In the genomic region with DNA sequence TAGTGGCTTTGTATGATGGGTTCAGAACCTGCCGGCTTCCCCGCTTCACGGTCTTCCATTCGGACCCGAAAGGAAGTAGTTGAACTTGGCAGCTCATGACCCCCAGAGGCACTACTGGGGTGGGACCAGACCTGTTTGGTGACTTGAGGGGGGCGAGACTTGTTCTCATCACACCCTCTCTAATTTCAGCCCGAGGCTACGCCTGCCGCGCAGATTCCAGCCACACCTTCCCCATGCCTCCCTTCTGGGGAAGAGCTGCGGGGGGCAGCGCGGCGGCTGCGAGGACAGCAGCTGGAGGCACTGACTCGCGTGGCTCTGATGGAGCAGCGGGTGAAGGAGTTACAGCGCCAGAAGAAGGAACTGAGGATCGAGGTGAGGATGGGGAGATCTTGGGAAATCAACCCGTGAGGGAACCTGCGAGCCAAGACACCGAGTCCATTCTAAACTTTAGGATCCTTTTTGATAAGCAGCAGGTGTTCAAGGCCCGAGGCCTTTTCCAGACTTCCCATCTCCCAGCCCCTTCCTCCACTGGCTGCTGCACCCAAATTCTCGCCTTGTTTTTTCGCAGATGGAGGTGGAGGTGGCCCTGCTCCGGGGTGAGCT, we compare ENCODE assay signal across 8 mouse cellular contexts. TPM values are rescaled to one million over a fixed set of nuclear protein-coding genes. Genes with fewer than 3 reads are reported as not detected.
DNase-seq lines count a peak whose midpoint lies in the region; ATAC-seq lines count a peak whose summit lies in the region.
"Had no signal": no experiment of that assay in that cellular context is flagged by ENCODE, and none has a peak within 500 bp of the region (broad histone marks: within the 10 kb centered on the region; RNA-seq: fewer than 3 reads in every experiment).

No protein-coding gene starts in this region.

- peak overlapping the region; percentile 11; the same call in 1 of the 2 replicates for H3K4me2 ChIP-seq in forebrain, embryonic 16.5 days (ENCODE audit: low read length)
- peak overlapping the region; percentile 92 for H3K4me2 ChIP-seq in liver, embryonic 12.5 days
- H3K4me2 ChIP-seq in stomach, embryonic 16.5 days (ENCODE audit: low read depth, low read length), result peak overlapping the region; percentile 89

- no peak overlapping the region for H3K9ac ChIP-seq in forebrain, embryonic 16.5 days (replicated peaks; ENCODE audit: low read depth, low read length)
- H3K9ac ChIP-seq in liver, embryonic 12.5 days, result no peak overlapping the region; the same call in 1 of the 2 replicates
- peak overlapping the region; percentile 38 for H3K9ac ChIP-seq in stomach, embryonic 16.5 days (ENCODE audit: low read length)

- H3K4me3 ChIP-seq in forebrain, embryonic 16.5 days (replicated peaks; ENCODE audit: low read length), result 0 out of 2 replicates have a peak overlapping the region, but pooled peaks have one; percentile 5
- peak overlapping the region; percentile 36 for H3K4me3 ChIP-seq in liver, embryonic 12.5 days
- H3K4me3 ChIP-seq in stomach, embryonic 16.5 days (replicated peaks; ENCODE audit: low read length), result peak overlapping the region; percentile 37

- no peak overlapping the region for H3K27ac ChIP-seq in forebrain, embryonic 16.5 days (ENCODE audit: low read length)
- no peak overlapping the region for H3K27ac ChIP-seq in liver, embryonic 12.5 days
- H3K27ac ChIP-seq in stomach, embryonic 16.5 days (ENCODE audit: low read length), result no peak overlapping the region

- no peaks in the 10 kb centered on the region for H3K36me3 ChIP-seq in forebrain, embryonic 16.5 days (ENCODE audit: control insufficient read depth, insufficient read depth)
- H3K36me3 ChIP-seq in liver, embryonic 12.5 days, result no peaks in the 10 kb centered on the region
- H3K36me3 ChIP-seq in stomach, embryonic 16.5 days (ENCODE audit: control insufficient read depth, insufficient read depth, low read length), result no peaks in the 10 kb centered on the region

- peaks cover 38% of the 10 kb centered on the region for H3K27me3 ChIP-seq in forebrain, embryonic 16.5 days (replicated peaks; ENCODE audit: control insufficient read depth, insufficient read depth, low read length)
- H3K27me3 ChIP-seq in liver, embryonic 12.5 days (replicated peaks), result peaks cover 38% of the 10 kb centered on the region
- H3K27me3 ChIP-seq in stomach, embryonic 16.5 days (ENCODE audit: control insufficient read depth, insufficient read depth, low read length), result peaks cover 16% of the 10 kb centered on the region

- no peak for ATAC-seq in forebrain, embryonic 16.5 days
- ATAC-seq in liver, embryonic 12.5 days, result no peak
- no peak for ATAC-seq in stomach, embryonic 16.5 days (ENCODE audit: insufficient read depth, low FRiP score)
- ATAC-seq in erythroid progenitor cell, adult 5-6 weeks (replicated peaks; ENCODE audit: low FRiP score, poor library complexity, severe bottlenecking), result no peak

- peak; percentile 32 for DNase-seq in retina, postnatal 1 day
- DNase-seq in retina, embryonic 14.5 days (ENCODE audit: low spot score), result no peak
- DNase-seq in adipocyte (ENCODE audit: low spot score), result no peak
- DNase-seq: lung, postnatal 10 days had no signal

- WGBS in forebrain, embryonic 16.5 days, result 2% methylated on average over 27 of the region's 27 CpGs
- WGBS in liver, embryonic 12.5 days (ENCODE audit: insufficient replicate concordance), result 7% methylated on average over 27 of the region's 27 CpGs
- WGBS in stomach, embryonic 16.5 days, result 5% methylated on average over 27 of the region's 27 CpGs

- H3K9me3 ChIP-seq in forebrain, embryonic 16.5 days (ENCODE audit: control insufficient read depth, low read length), result no peaks in the 10 kb centered on the region
- H3K9me3 ChIP-seq in liver, embryonic 12.5 days (replicated peaks), result no peaks in the 10 kb centered on the region
- H3K9me3 ChIP-seq in stomach, embryonic 16.5 days (replicated peaks; ENCODE audit: control insufficient read depth, low read length), result no peaks in the 10 kb centered on the region

- H3K4me1 ChIP-seq in forebrain, embryonic 16.5 days (replicated peaks; ENCODE audit: control insufficient read depth, insufficient read depth, low read length), result peaks cover 16% of the 10 kb centered on the region
- H3K4me1 ChIP-seq in liver, embryonic 12.5 days, result peaks cover 48% of the 10 kb centered on the region
- H3K4me1 ChIP-seq in stomach, embryonic 16.5 days (ENCODE audit: control insufficient read depth, insufficient read depth, low read length), result peaks cover 13% of the 10 kb centered on the region; the same call in 1 of the 2 replicates

RNA-seq across cellular contexts. Expression of gene Phldb3, which starts 1.8 kb away (rescaled TPM):
- not detected in 2 replicates for polyA plus RNA-seq in forebrain, embryonic 16.5 days (2015; fragmentation: Nextera tagmentation; extraction: Ambion mirVana)
- 0.08 and 0.22 TPM in 2 replicates for polyA plus RNA-seq in liver, embryonic 12.5 days (2016; fragmentation: Nextera tagmentation; extraction: Ambion mirVana)
- 0.70 and 0.72 TPM in 2 replicates for polyA plus RNA-seq in stomach, embryonic 16.5 days (2015; fragmentation: Nextera tagmentation; extraction: Ambion mirVana)
- not detected in 2 replicates for total RNA-seq in erythroid progenitor cell, adult 5-6 weeks (2015; ENCODE audit: low replicate concordance)
- 0.64 and 7.0 TPM in 2 replicates for total RNA-seq in erythroid progenitor cell, adult 5-6 weeks (2017; ENCODE audit: low replicate concordance)

RNA-seq across cellular contexts. Expression of gene Lypd3, which starts 23.9 kb away (rescaled TPM):
- polyA plus RNA-seq in forebrain, embryonic 16.5 days (2015; fragmentation: Nextera tagmentation; extraction: Ambion mirVana), result 0.29 and 0.58 TPM in 2 replicates
- not detected in 2 replicates for polyA plus RNA-seq in liver, embryonic 12.5 days (2016; fragmentation: Nextera tagmentation; extraction: Ambion mirVana)
- polyA plus RNA-seq in stomach, embryonic 16.5 days (2015; fragmentation: Nextera tagmentation; extraction: Ambion mirVana), result 95.4 and 131 TPM in 2 replicates
- not detected in 2 replicates for total RNA-seq in erythroid progenitor cell, adult 5-6 weeks (2015; ENCODE audit: low replicate concordance)
- not detected in 2 replicates for total RNA-seq in erythroid progenitor cell, adult 5-6 weeks (2017; ENCODE audit: low replicate concordance)

RNA-seq across cellular contexts. Expression of gene Zfp575, which starts 25.0 kb away (rescaled TPM):
- polyA plus RNA-seq in forebrain, embryonic 16.5 days (2015; fragmentation: Nextera tagmentation; extraction: Ambion mirVana), result 9.9 and 11.7 TPM in 2 replicates
- 0.41 and 0.57 TPM in 2 replicates for polyA plus RNA-seq in liver, embryonic 12.5 days (2016; fragmentation: Nextera tagmentation; extraction: Ambion mirVana)
- polyA plus RNA-seq in stomach, embryonic 16.5 days (2015; fragmentation: Nextera tagmentation; extraction: Ambion mirVana), result 3.5 and 4.0 TPM in 2 replicates
- not detected in 2 replicates for total RNA-seq in erythroid progenitor cell, adult 5-6 weeks (2015; ENCODE audit: low replicate concordance)
- 0.26 TPM in 1 of 2 replicates, not detected in the other for total RNA-seq in erythroid progenitor cell, adult 5-6 weeks (2017; ENCODE audit: low replicate concordance)

RNA-seq across cellular contexts. Expression of gene Ethe1, which starts 25.1 kb away (rescaled TPM):
- polyA plus RNA-seq in forebrain, embryonic 16.5 days (2015; fragmentation: Nextera tagmentation; extraction: Ambion mirVana), result 19.8 and 23.3 TPM in 2 replicates
- polyA plus RNA-seq in liver, embryonic 12.5 days (2016; fragmentation: Nextera tagmentation; extraction: Ambion mirVana), result 15.1 and 17.0 TPM in 2 replicates
- polyA plus RNA-seq in stomach, embryonic 16.5 days (2015; fragmentation: Nextera tagmentation; extraction: Ambion mirVana), result 35.6 and 43.4 TPM in 2 replicates
- 11.2 and 11.3 TPM in 2 replicates for total RNA-seq in erythroid progenitor cell, adult 5-6 weeks (2015; ENCODE audit: low replicate concordance)
- total RNA-seq in erythroid progenitor cell, adult 5-6 weeks (2017; ENCODE audit: low replicate concordance), result 6.8 and 9.2 TPM in 2 replicates

Comparison
In these comparisons a context has a peak if more than half of its experiments do, and no peak if none do; other contexts are left out.
1. H3K4me2 ChIP-seq: peak in every context shown above with its lines; median percentile 92 in liver, embryonic 12.5 days; 89 in stomach, embryonic 16.5 days; 11 in forebrain, embryonic 16.5 days.
2. RNA of gene Lypd3, which starts 23.9 kb away (polyA plus RNA-seq): 95.4 to 131 TPM in stomach, embryonic 16.5 days; 0.29 to 0.58 TPM in forebrain, embryonic 16.5 days and not detected in liver, embryonic 12.5 days; every median in the first group is over 10 times any median in the second.
3. Peak in every context shown above with its lines, with median percentiles within 50 percentile points of each other: H3K4me3 ChIP-seq.